Mouse (Mus musculus) G1E (cell line): Measurements from ENCODE around the gene Sipa1l3. TPM values are rescaled to one million over a fixed set of nuclear protein-coding genes. Genes with fewer than 3 reads are reported as not detected.
A peak's percentile ranks its signal among the peaks of the same experiment; 100 is the strongest.

Source experiments
- ATAC-seq: 2 replicates; pipeline ENCODE4 v1.8.0; 2016; ENCODE audit warnings: mild to moderate bottlenecking; ENCODE audit not compliant: insufficient number of reproducible peaks, poor library complexity, low FRiP score, severe bottlenecking; ENCODE audit errors: extremely low read depth
- DNase-seq: peaks from one replicate; pipeline ENCODE4 v3.0.0; 2012; ENCODE audit warnings: low spot score
- H3K27me3 ChIP-seq: 2 replicates; pipeline ENCODE4 v1.6.1; 2012; ENCODE audit warnings: mild to moderate bottlenecking, low read length, inconsistent platforms; ENCODE audit not compliant: insufficient read depth
- H3K36me3 ChIP-seq: replicated peaks from 2 replicates; pipeline ENCODE3; 2012; ENCODE audit warnings: mild to moderate bottlenecking, inconsistent platforms
- H3K4me1 ChIP-seq: 2 replicates; pipeline ENCODE4 v1.6.1; 2012; ENCODE audit warnings: low read depth, low read length, inconsistent platforms, mixed read lengths; ENCODE audit not compliant: insufficient read depth
- H3K4me3 ChIP-seq: 2 replicates; pipeline ENCODE4 v1.5.1; 2012; ENCODE audit warnings: low read depth, mild to moderate bottlenecking, inconsistent platforms, low read length, moderate library complexity, mixed read lengths
- H3K9me3 ChIP-seq: replicated peaks from 2 replicates; pipeline ENCODE4 v1.6.1; 2012; ENCODE audit warnings: inconsistent platforms
- CTCF ChIP-seq: IDR thresholded peaks from 2 replicates; pipeline ENCODE4 v1.5.1; 2012; ENCODE audit warnings: low read depth, low read length, inconsistent platforms, mixed read lengths
- GATA1 ChIP-seq: IDR thresholded peaks from 2 replicates; pipeline ENCODE4 v1.6.1; 2012; ENCODE audit warnings: borderline replicate concordance, low read length, inconsistent platforms, mixed read lengths
- GATA2 ChIP-seq: IDR thresholded peaks from 2 replicates; pipeline ENCODE4 v1.6.1; 2012; ENCODE audit warnings: low read depth, low read length, inconsistent platforms, borderline replicate concordance
- POLR2AphosphoS5 ChIP-seq: IDR thresholded peaks from 2 replicates; pipeline ENCODE4 v1.6.1; 2012; ENCODE audit warnings: low read depth, low read length, inconsistent platforms; ENCODE audit not compliant: insufficient replicate concordance
- TAL1 ChIP-seq: conservative IDR thresholded peaks from 2 replicates; pipeline ENCODE4 v1.6.1; 2012; ENCODE audit warnings: low read depth, low read length, inconsistent platforms, mixed read lengths
- polyA plus RNA-seq: library from polyadenylated mRNA; stranded (reverse); fragments of >175 nt; gene quantifications from 2 replicates; pipeline ENCODE4 v1.2.3, GENCODE M21; 2012
- total RNA-seq, 2 experiments: library from RNA; stranded (forward) in 1 of 2; stranded (reverse) in 1 of 2; fragments of 200-1000 nt in 1 of 2; fragments of >200 nt in 1 of 2; fragmentation: Nextera tagmentation in 1 of 2; gene quantifications; 2 replicates each; pipeline ENCODE4 v1.2.3; 2014 to 2017

Gene Sipa1l3
- total and polyA plus RNA-seq, 3 experiments, result 5.8 to 107 (median 49.6) TPM

DNA sequence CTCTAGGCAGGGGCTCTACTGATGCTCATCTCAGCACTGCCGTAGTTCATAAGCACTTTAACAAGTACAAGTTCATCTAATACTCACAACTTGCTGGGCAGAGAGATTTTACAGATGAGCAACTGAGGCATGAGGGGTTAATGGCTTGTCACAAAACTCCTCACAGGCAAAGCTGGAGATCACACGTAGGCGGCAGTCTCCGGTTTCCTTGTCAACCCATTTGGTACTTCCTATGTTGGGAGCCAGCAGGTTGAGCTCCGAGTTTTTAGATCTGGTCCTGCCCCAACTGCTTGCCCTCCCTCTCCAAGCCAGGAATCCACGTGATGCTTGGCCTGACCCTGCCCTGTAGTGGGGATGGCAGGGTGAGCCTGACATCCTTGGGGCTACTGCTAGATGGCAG lies 191.4 kb downstream of the Sipa1l3 start:
- Histone ChIP-seq H3K36me3 (peaks cover 92% of the 10 kb centered on the region), H3K9me3 (no peaks in the 10 kb centered on the region), H3K4me3 (no peak overlapping the region), H3K27me3 (no peaks in the 10 kb centered on the region), H3K4me1 (peaks cover 4% of the 10 kb centered on the region; the same call in 1 of the 2 replicates)
- TF ChIP-seq GATA2 (no peak), GATA1 (no peak), TAL1 (no peak), CTCF (no peak), POLR2AphosphoS5 (no peak)
- ATAC-seq (no peak), DNase-seq (no peak)

DNA sequence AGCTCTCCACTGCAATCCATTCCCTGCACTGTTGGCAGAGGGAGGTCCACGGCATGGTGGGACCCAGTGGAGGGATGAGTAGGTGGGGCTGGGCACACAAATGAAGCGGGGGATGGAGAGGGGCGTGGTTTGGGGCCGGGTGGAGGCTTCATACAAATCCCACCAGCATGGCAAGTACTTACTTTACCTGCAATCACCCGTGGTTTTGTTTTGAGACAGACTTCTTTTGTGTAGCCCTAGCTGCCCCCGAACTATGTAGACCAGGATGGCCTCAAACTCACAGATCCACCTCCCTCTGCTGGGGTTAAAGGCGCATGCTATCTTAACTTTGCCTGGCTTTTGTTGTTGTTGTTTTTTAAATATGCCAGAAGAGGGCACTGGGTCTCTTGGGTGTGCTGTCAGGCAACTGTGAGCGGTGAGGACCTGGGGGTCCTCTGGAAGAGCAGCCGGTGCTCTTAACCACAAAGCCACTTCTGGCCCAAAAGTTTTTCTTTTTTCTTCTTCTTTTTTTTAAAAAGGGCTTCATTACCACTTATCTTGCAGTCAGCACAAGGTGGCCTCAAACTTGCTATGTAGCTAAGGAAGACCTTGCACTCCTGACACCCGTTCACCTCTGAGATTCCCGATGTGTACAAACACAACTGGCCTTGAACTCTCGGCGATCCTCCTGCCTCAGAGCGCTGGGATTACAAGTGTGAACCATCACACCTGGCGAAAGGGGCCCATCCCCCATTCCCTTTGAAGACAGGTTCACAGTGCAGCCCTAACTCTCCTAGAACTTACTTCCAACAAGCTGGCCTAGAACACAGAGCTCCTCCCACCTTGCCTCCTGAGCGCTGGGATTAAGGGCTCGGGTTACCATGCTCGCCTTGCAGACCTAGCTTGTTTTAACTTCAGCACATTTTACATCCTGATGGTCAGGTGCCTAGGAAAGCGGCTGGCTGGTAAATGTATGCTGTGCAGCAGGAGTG lies 198.8 kb downstream of the Sipa1l3 start:
- no peak for ATAC-seq
- Histone ChIP-seq H3K36me3 (peaks cover 67% of the 10 kb centered on the region), H3K4me3 (peak overlapping the region; percentile 72), H3K9me3 (no peaks in the 10 kb centered on the region), H3K27me3 (no peaks in the 10 kb centered on the region), H3K4me1 (peaks cover 69% of the 10 kb centered on the region)
- TF ChIP-seq GATA2 (no peak), CTCF (no peak), POLR2AphosphoS5 (no peak), GATA1 (no peak), TAL1 (no peak)
- peak; percentile 39 for DNase-seq

DNA sequence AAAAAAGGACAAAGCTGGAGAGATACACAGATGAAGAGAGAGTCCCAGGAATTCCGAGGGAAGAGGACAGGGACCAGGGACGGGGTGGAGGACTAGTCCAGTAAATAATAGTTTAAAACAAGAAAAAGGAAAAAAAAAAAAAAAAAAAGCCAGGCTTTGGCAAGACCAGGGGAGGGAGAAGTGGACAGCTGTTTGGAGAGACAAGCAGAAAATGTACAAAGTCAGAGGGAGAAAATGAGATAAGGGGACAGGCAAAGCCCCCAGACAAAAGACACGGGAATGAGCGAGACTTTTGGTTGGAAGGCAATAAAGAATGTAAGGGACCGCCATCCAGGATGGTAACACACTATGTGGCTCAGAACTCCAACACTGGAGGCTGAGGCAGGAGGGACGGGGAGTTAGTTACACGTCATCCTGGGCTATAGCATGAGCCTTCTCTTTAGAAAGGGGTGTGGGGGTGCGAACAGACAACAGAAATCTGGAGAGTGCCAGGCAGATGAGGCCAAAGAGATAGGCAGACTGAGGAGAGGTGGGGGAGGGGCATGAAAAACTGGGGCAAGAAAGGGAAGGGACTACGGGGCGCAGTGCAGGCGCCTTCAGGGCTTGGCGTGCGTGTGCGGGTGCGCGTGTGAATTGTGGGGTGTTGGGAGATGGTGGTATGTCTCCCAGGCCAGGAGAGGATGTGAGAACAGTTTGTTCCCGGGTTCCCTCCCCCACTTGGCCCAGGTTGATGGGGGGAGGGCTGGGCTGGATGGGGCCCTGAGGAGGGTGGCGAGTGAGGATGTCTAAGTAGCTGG lies 200.1 kb downstream of the Sipa1l3 start:
- TF ChIP-seq TAL1 (peak; percentile 42; the same call in 1 of the 2 replicates), GATA2 (no peak)
- Histone ChIP-seq H3K36me3 (peaks cover 67% of the 10 kb centered on the region), H3K27me3 (no peaks in the 10 kb centered on the region), H3K4me3 (peak overlapping the region; percentile 72), H3K9me3 (no peaks in the 10 kb centered on the region), H3K4me1 (peaks cover 82% of the 10 kb centered on the region)
- DNase-seq, result peak; percentile 75
- ATAC-seq, result peak; percentile 61

DNA sequence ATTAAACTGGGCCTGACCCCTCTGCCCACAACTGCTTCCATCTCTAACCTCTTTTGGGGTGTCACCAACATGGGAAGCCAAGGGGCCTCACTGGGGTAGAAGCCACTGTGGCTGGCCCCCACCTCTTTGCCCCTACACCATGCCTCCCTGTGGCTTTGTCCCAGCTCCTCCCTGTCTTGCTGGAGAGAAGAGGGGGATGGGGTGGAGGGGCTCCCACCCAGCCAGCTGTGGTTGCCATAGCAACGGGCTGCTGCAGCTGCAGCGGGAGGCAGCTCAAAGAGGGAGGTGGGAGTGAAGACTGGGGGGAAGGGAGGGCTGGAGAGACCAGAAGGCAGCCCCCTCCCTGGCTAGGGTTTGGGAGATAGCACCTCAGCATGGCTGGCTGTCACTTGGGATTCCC lies 200.9 kb downstream of the Sipa1l3 start:
- TF ChIP-seq TAL1 (no peak), GATA2 (no peak), GATA1 (no peak), POLR2AphosphoS5 (no peak), CTCF (no peak)
- peaks cover 66% of the 10 kb centered on the region for H3K36me3 ChIP-seq
- no peaks in the 10 kb centered on the region for H3K27me3 ChIP-seq
- ATAC-seq (peak; percentile 46; the same call in 1 of the 2 replicates), DNase-seq (peak; percentile 86)
- H3K9me3 ChIP-seq, result no peaks in the 10 kb centered on the region
- H3K4me3 ChIP-seq, result peak overlapping the region; percentile 69; the same call in 1 of the 2 replicates
- H3K4me1 ChIP-seq, result peaks cover 89% of the 10 kb centered on the region

DNA sequence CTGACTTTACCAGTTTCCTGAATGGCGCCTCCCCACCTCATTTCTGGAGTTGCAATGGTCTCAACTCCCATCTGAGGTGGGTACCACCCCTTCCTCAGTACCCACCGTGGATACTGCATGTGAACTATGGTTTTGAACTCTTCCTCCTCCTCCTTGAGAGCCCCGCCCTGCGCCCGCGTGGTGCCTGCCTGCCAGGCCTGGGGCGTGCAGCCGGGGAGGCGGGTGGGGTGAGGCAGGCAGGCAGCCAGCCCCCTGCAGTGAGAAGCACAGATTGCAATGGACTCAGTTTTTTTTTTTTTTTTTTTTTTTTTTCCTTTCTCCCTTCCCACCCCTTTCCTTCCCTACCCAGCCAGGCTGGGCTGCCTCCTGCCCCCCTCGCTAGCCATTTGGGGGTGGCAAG lies 201.5 kb downstream of the Sipa1l3 start:
- H3K9me3 ChIP-seq, result no peaks in the 10 kb centered on the region
- TF ChIP-seq GATA2 (no peak), POLR2AphosphoS5 (no peak), GATA1 (no peak), TAL1 (no peak), CTCF (no peak)
- H3K4me3 ChIP-seq, result peak overlapping the region; percentile 69; the same call in 1 of the 2 replicates
- DNase-seq (peak; percentile 39), ATAC-seq (no peak)
- H3K36me3 ChIP-seq, result peaks cover 66% of the 10 kb centered on the region
- H3K4me1 ChIP-seq, result peaks cover 95% of the 10 kb centered on the region
- H3K27me3 ChIP-seq, result no peaks in the 10 kb centered on the region

DNA sequence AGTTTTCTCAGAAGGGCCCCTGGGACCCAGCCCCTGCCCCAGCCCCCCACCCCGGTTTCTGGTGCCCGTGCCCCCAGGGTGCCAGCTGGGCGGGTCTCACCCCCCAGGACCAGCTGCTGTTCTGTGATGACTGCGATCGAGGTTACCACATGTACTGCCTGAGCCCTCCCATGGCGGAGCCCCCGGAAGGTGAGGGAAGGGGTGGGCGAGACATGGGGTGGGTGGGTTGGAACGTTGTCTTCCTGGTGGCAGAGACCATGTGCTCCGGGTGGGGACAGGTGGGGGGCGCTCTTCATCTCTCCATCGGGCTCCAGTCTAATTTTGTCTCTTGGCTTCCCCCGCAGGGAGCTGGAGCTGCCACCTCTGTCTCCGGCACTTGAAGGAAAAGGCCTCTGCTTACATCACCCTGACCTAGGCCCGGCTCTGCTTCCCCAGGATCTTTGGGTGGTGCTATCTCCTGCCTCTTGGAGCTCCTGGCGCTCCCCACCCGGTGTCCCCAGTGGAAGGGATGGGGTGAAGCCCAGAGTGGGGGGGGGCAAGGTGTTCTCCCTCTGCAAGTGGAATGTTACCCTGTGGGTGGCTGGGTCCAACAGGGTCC lies 202.2 kb downstream of the Sipa1l3 start:
- Histone ChIP-seq H3K4me1 (peaks cover 96% of the 10 kb centered on the region), H3K9me3 (no peaks in the 10 kb centered on the region), H3K27me3 (no peaks in the 10 kb centered on the region), H3K4me3 (no peak overlapping the region; the same call in 1 of the 2 replicates), H3K36me3 (peaks cover 66% of the 10 kb centered on the region)
- no peak for ATAC-seq
- no peak for DNase-seq
- TF ChIP-seq POLR2AphosphoS5 (no peak), GATA1 (no peak), GATA2 (no peak), CTCF (no peak), TAL1 (no peak)
